Mouse (Mus musculus): ENCODE data around the gene Skp2. TPM values are rescaled to one million over a fixed set of nuclear protein-coding genes. Genes with fewer than 3 reads are reported as not detected.

The Skp2 gene
- polyA plus RNA-seq, 1 experiment: 14.4 TPM

DNA sequence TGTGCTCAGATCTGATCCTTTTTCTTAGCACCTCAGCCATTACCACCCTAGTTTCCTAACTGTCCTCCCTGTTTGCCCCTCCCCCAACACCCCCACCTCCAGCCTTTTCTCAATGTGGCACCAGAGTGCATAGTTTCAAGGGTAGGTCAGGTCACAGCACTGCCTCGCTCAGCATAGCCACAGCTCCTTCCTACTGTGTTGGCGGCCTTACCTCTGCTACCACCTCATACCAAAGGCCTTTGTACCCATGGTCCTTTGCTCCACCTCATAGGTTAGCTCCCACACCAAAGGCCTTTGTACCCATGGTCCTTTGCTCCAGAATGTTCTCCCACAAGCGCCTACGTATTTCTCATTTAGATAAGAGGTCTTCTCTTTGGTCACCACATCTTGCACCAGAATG is 36.4 kb downstream of the Skp2 start:
- Histone ChIP-seq H3K4me1 (ENCODE audit: control insufficient read depth, insufficient read depth, low read length) (peaks cover 26% of the 10 kb centered on the region), H3K4me3 (ENCODE audit: insufficient read depth, low read length) (no peak overlapping the region), H3K27ac (ENCODE audit: insufficient read depth, low read depth, low read length) (peak overlapping the region; percentile 76)
- TF ChIP-seq CTCF (IDR thresholded peaks at IDR 0.05; ENCODE audit: low read depth, low read length): no peak
- no peak for TF ChIP-seq POLR2A (IDR thresholded peaks at IDR 0.05; ENCODE audit: borderline replicate concordance, low read depth, low read length)

DNA sequence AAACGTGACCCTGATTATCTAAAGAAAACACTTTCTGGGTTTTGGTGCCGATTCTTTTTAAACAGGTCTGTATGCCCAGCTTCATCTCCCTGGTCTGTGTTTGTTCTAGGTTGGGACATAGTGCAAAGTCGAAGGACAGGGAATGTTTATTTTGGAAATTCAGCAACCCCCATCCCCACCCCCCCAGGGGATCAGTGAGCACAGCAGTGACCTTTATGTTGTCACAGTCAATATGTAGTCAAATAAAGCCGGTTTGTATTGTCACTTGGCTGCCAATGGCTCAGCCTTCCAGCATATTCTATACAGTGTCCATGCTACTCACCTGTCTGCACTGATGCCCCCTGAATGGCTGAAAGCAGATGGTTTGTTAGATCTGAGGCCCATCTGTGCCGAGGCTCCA is 40.6 kb downstream of the Skp2 start:
- H3K4me1 ChIP-seq (ENCODE audit: control insufficient read depth, insufficient read depth, low read length): peaks cover 19% of the 10 kb centered on the region
- TF ChIP-seq POLR2A (IDR thresholded peaks at IDR 0.05; ENCODE audit: borderline replicate concordance, low read depth, low read length) (no peak), CTCF (IDR thresholded peaks at IDR 0.05; ENCODE audit: low read depth, low read length) (no peak)
- no peak overlapping the region for H3K4me3 ChIP-seq (ENCODE audit: insufficient read depth, low read length)
- H3K27ac ChIP-seq (ENCODE audit: insufficient read depth, low read depth, low read length): no peak overlapping the region

DNA sequence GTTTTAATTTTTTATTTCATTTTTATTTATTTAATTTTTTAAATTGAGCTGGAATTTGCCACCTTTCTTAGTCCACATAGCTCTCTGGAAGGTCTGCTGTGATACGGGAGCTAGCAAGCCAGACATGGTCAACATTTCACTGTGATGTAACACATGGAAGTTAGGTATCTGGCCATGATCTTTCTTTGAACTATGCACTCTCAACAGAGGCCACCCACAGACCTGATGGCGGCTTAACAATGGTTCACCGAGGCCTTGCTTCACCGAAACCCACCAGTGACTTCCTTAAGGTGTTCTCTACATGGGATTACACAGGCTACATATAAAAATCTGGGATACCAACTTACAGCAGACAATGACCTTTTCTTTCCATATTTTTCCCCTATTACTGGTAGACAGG is 41.1 kb downstream of the Skp2 start:
- Histone ChIP-seq H3K27ac (ENCODE audit: insufficient read depth, low read depth, low read length) (no peak overlapping the region), H3K4me3 (ENCODE audit: insufficient read depth, low read length) (no peak overlapping the region), H3K4me1 (ENCODE audit: control insufficient read depth, insufficient read depth, low read length) (peaks cover 18% of the 10 kb centered on the region)
- TF ChIP-seq POLR2A (IDR thresholded peaks at IDR 0.05; ENCODE audit: borderline replicate concordance, low read depth, low read length) (no peak), CTCF (IDR thresholded peaks at IDR 0.05; ENCODE audit: low read depth, low read length) (no peak)

DNA sequence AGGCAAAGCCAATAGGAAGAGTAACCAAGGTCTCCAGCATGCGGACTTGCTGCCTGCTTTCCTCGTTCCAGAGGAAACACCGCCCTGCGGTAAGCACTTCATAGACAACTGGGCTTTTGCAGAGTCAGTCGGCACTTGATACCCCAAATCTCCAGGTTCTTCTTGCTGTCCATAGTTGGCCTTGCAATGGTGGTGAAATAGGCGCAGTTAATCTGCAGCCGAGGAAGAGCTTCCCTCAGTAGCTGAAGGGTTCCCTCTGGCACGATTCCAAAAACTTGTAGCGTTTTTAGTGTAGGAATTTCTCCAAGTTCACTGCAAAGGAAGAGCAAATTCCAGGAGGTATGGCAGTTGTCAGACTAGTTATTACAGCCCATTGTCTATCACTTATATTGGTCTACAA is 41.7 kb downstream of the Skp2 start:
- peaks cover 13% of the 10 kb centered on the region for H3K4me1 ChIP-seq (ENCODE audit: control insufficient read depth, insufficient read depth, low read length)
- no peak for TF ChIP-seq CTCF (IDR thresholded peaks at IDR 0.05; ENCODE audit: low read depth, low read length)
- TF ChIP-seq POLR2A (IDR thresholded peaks at IDR 0.05; ENCODE audit: borderline replicate concordance, low read depth, low read length): no peak
- no peak overlapping the region for H3K27ac ChIP-seq (ENCODE audit: insufficient read depth, low read depth, low read length)
- H3K4me3 ChIP-seq (ENCODE audit: insufficient read depth, low read length): no peak overlapping the region

DNA sequence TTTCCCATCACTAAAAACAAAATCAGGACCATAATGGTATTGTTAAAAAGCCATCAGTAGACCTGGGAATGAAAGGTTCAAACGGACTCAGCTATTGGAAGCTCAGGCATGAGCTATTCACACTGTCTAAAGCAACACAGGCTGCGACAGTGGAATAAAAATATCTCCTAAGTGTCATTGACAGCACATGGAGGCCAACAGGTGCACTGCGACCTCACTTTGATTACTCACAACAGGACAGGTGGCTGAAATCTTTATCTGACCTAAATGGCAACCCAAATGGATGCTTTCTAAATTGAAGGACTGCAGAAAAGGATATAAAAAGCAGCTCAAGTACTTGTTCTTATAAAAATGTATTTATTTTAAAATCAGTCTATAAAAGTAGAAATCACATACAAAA is 43.6 kb downstream of the Skp2 start:
- H3K4me1 ChIP-seq (ENCODE audit: control insufficient read depth, insufficient read depth, low read length): peaks cover 9% of the 10 kb centered on the region
- H3K27ac ChIP-seq (ENCODE audit: insufficient read depth, low read depth, low read length): no peak overlapping the region
- H3K4me3 ChIP-seq (ENCODE audit: insufficient read depth, low read length): no peak overlapping the region
- TF ChIP-seq CTCF (IDR thresholded peaks at IDR 0.05; ENCODE audit: low read depth, low read length): no peak

DNA sequence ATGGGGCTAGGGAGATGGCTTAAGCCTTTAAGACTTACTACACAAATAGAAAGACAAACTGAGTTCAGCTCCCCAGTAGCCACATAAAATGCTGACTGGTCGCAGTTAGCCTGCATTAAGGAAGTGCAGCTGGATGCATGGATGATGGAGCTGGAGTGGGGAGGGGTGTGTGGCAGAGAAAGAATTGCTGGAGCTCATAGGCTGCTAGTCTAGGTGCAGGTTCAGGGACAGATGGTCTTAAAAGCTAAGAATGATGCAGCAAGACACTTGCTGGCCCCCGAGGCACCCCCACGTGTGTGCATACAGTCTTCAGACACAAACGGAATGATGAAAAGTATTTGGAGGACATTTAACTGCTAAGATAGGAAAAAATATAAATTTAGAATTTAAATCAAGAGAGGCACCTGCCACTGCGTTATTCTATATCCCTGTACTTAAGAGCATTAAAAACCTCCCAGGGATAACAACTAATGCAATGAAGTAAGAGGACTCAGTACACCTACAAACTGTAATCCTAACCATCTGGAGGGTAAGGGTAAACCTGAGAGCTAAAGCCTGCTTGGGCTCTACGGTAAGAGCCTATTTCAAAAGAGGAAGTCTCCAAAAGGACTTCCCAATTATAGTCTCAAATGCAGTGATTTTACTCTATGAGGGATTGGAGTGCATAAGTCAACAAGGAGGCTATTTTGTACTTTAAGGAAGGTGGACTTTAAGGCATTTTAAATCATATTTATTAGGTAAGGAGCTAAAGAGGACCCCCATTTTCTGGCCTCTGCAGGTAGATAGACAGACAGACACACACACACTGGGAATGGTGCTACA is 44.5 kb downstream of the Skp2 start:
- peaks cover 9% of the 10 kb centered on the region for H3K4me1 ChIP-seq (ENCODE audit: control insufficient read depth, insufficient read depth, low read length)
- no peak for TF ChIP-seq CTCF (IDR thresholded peaks at IDR 0.05; ENCODE audit: low read depth, low read length)
- TF ChIP-seq POLR2A (IDR thresholded peaks at IDR 0.05; ENCODE audit: borderline replicate concordance, low read depth, low read length): no peak
- no peak overlapping the region for H3K4me3 ChIP-seq (ENCODE audit: insufficient read depth, low read length)
- no peak overlapping the region; the same call in 1 of the 2 replicates for H3K27ac ChIP-seq (ENCODE audit: insufficient read depth, low read depth, low read length)

DNA sequence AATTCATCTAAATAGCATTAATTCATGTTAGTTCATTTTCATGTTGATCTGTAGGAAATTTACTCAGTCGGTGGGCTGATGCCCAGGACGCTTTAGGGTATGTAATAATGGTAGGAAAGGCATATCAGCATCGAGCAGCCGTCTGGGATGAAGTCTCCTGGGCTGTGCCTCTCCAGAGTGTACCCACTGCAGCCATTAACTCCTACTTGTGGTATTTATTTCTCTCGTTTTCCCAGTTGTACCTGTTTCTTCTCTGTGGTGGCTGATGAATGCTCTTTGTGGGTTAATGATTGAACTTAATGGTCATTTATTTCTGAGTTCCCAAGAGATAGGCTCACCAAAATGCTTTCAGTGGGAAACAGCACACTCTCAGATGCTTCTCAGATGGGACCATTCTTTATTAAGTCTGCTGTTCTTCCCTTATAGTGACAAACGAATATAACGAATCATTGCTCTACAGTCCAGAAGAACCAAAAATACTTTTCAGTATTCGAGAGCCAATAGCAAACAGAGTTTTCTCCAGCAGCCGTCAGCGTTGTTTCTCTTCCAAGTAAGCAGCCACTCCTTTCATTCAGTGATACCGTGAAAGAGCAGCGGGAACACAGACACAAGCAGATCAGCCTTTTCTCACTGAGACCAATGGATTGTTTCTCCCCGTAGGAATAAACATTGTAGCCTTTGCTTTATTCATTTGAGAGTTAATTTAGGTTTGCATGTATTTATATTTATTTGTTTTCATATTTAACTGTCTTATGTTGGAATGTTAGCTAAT is 48.7 kb downstream of the Skp2 start:
- no peak overlapping the region for H3K27ac ChIP-seq (ENCODE audit: insufficient read depth, low read depth, low read length)
- TF ChIP-seq POLR2A (IDR thresholded peaks at IDR 0.05; ENCODE audit: borderline replicate concordance, low read depth, low read length) (no peak), CTCF (IDR thresholded peaks at IDR 0.05; ENCODE audit: low read depth, low read length) (no peak)
- H3K4me3 ChIP-seq (ENCODE audit: insufficient read depth, low read length): no peak overlapping the region
- peaks cover 8% of the 10 kb centered on the region for H3K4me1 ChIP-seq (ENCODE audit: control insufficient read depth, insufficient read depth, low read length)

DNA sequence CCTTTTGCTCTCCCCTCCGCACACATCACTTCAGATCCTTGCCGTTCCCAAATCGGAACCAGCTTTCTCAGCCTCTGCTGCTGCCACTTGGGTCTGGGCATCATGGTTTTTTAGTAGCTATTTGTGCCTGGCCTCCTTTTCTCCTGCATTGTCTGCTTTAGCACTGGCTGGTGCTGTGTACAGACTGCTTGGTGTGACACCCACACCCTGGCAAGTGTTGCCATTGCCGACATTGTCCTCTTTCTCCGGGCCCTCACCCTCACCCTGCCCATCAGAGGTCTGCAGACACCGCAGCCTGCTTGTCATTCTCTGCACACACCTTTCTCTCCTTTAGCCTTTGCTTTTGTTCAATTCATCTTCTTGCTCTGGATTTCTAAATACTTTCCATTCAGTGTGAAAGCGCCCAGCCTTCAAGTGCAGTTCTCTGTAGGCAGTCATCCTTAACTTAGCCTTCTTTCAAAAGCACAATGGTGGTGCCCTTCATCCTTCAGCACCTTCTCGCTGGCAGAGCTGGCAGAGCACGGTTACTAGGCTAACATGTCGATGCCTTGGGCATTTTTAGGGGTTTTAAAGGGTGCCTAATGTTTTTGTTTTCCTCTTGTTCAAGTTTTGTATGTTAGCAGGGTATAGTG is 54.7 kb downstream of the Skp2 start:
- Histone ChIP-seq H3K27ac (ENCODE audit: insufficient read depth, low read depth, low read length) (no peak overlapping the region), H3K4me3 (ENCODE audit: insufficient read depth, low read length) (no peak overlapping the region), H3K4me1 (ENCODE audit: control insufficient read depth, insufficient read depth, low read length) (no peaks in the 10 kb centered on the region)
- no peak for TF ChIP-seq POLR2A (IDR thresholded peaks at IDR 0.05; ENCODE audit: borderline replicate concordance, low read depth, low read length)
- TF ChIP-seq CTCF (IDR thresholded peaks at IDR 0.05; ENCODE audit: low read depth, low read length): no peak

DNA sequence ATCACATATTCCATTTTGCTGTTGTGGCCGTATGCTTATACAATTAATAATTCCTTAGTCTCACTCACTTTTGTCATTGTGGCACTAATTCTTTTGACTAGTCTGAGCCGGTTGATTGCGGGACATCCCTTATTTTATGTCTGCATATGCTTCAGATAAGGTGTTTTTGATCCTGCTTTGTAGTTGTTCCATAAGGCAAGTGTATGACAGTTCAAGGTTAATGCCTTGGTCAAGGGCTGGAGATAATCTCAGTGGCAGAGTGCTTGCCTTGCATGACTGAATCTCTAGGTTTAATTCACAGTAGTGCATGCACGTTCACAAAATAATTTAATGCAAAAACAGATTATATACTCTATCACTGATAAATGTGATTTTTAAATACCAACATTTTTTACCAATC is 58.4 kb downstream of the Skp2 start:
- no peak for TF ChIP-seq POLR2A (IDR thresholded peaks at IDR 0.05; ENCODE audit: borderline replicate concordance, low read depth, low read length)
- peaks cover 6% of the 10 kb centered on the region; the same call in 1 of the 2 replicates for H3K4me1 ChIP-seq (ENCODE audit: control insufficient read depth, insufficient read depth, low read length)
- H3K4me3 ChIP-seq (ENCODE audit: insufficient read depth, low read length): no peak overlapping the region
- no peak overlapping the region for H3K27ac ChIP-seq (ENCODE audit: insufficient read depth, low read depth, low read length)

DNA sequence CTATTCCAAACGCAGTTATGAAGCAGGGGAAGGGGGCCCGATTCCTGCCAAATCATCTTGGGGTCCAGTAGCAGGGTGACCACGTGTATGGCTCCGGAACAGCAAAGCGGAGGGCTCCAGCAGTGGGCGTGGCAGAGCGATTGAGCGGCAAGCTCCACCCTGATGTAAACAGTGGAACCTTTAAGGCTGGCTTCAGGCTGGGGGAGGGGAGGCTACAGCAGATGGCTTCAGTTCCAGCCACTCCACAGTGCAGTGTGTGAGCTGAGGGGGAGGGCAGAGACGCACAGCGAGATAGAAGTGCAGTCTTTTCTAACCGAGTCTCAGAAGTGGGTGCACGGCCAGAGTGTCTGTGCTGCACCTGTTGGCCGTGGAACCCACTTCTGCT is 60.9 kb downstream of the Skp2 start:
- H3K4me3 ChIP-seq (ENCODE audit: insufficient read depth, low read length): no peak overlapping the region
- peak overlapping the region; percentile 3; the same call in 1 of the 2 replicates for H3K27ac ChIP-seq (ENCODE audit: insufficient read depth, low read depth, low read length)
- no peak for TF ChIP-seq CTCF (IDR thresholded peaks at IDR 0.05; ENCODE audit: low read depth, low read length)
- TF ChIP-seq POLR2A (IDR thresholded peaks at IDR 0.05; ENCODE audit: borderline replicate concordance, low read depth, low read length): no peak
- peaks cover 6% of the 10 kb centered on the region; the same call in 1 of the 2 replicates for H3K4me1 ChIP-seq (ENCODE audit: control insufficient read depth, insufficient read depth, low read length)

Measured in bone marrow macrophage, adult 2 months (primary cell).